Mouse (Mus musculus): ENCODE measurements around the gene Dnm3. TPM values are rescaled to one million over a fixed set of nuclear protein-coding genes. Genes with fewer than 3 reads are reported as not detected.

The Dnm3 gene
- polyA plus RNA-seq, 1 experiment: 1.7 TPM

- no peak for TF ChIP-seq POLR2A (IDR thresholded peaks at IDR 0.05; ENCODE audit: insufficient read depth, low read length)
- no peak for TF ChIP-seq EP300 (IDR thresholded peaks at IDR 0.05; ENCODE audit: insufficient read depth, low read depth, low read length)
- TF ChIP-seq CTCF (IDR thresholded peaks at IDR 0.05; ENCODE audit: low read depth, low read length): no peak
- H3K36me3 ChIP-seq (ENCODE audit: control insufficient read depth, insufficient read depth, low read length, poor library complexity, severe bottlenecking): no peaks in the 10 kb centered on the region
- H3K9me3 ChIP-seq (replicated peaks; ENCODE audit: control insufficient read depth, insufficient read depth, low read length, poor library complexity, severe bottlenecking): no peaks in the 10 kb centered on the region
- H3K4me1 ChIP-seq (ENCODE audit: control insufficient read depth, insufficient read depth, low read length): no peaks in the 10 kb centered on the region
- no peak overlapping the region for H3K4me3 ChIP-seq (ENCODE audit: low read depth, low read length)
- H3K9ac ChIP-seq (ENCODE audit: low read depth, poor library complexity, severe bottlenecking): no peak overlapping the region
- H3K27ac ChIP-seq (ENCODE audit: insufficient read depth, low read length): no peak overlapping the region
- no peaks in the 10 kb centered on the region for H3K27me3 ChIP-seq (ENCODE audit: control insufficient read depth, insufficient read depth, low read length, poor library complexity, severe bottlenecking)
These were observed 425.1 kb downstream of the Dnm3 start for GRCm38 (mm10) chr1:162052755-162053154.

- TF ChIP-seq POLR2A (IDR thresholded peaks at IDR 0.05; ENCODE audit: insufficient read depth, low read length) (no peak), EP300 (IDR thresholded peaks at IDR 0.05; ENCODE audit: insufficient read depth, low read depth, low read length) (no peak), CTCF (IDR thresholded peaks at IDR 0.05; ENCODE audit: low read depth, low read length) (no peak)
- no peak overlapping the region for H3K27ac ChIP-seq (ENCODE audit: insufficient read depth, low read length)
These were observed 425.7 kb downstream of the Dnm3 start for GRCm38 (mm10) chr1:162052138-162052537.

GRCm38 (mm10) chr1:162051710-162052109, 426.1 kb downstream of the Dnm3 start:
- no peaks in the 10 kb centered on the region for H3K27me3 ChIP-seq (ENCODE audit: control insufficient read depth, insufficient read depth, low read length, poor library complexity, severe bottlenecking)
- no peak overlapping the region for H3K27ac ChIP-seq (ENCODE audit: insufficient read depth, low read length)
- TF ChIP-seq POLR2A (IDR thresholded peaks at IDR 0.05; ENCODE audit: insufficient read depth, low read length): no peak
- no peak for TF ChIP-seq EP300 (IDR thresholded peaks at IDR 0.05; ENCODE audit: insufficient read depth, low read depth, low read length)
- TF ChIP-seq CTCF (IDR thresholded peaks at IDR 0.05; ENCODE audit: low read depth, low read length): no peak
- no peaks in the 10 kb centered on the region for H3K9me3 ChIP-seq (replicated peaks; ENCODE audit: control insufficient read depth, insufficient read depth, low read length, poor library complexity, severe bottlenecking)
- no peak overlapping the region for H3K4me3 ChIP-seq (ENCODE audit: low read depth, low read length)
- no peaks in the 10 kb centered on the region for H3K4me1 ChIP-seq (ENCODE audit: control insufficient read depth, insufficient read depth, low read length)
- H3K9ac ChIP-seq (ENCODE audit: low read depth, poor library complexity, severe bottlenecking): no peak overlapping the region
- H3K36me3 ChIP-seq (ENCODE audit: control insufficient read depth, insufficient read depth, low read length, poor library complexity, severe bottlenecking): no peaks in the 10 kb centered on the region

More at GRCm38 (mm10) chr1:162052138-162052537, 425.7 kb downstream of the Dnm3 start:
- Histone ChIP-seq H3K4me3 (ENCODE audit: low read depth, low read length) (no peak overlapping the region), H3K27me3 (ENCODE audit: control insufficient read depth, insufficient read depth, low read length, poor library complexity, severe bottlenecking) (no peaks in the 10 kb centered on the region), H3K36me3 (ENCODE audit: control insufficient read depth, insufficient read depth, low read length, poor library complexity, severe bottlenecking) (no peaks in the 10 kb centered on the region), H3K9me3 (replicated peaks; ENCODE audit: control insufficient read depth, insufficient read depth, low read length, poor library complexity, severe bottlenecking) (no peaks in the 10 kb centered on the region), H3K4me1 (ENCODE audit: control insufficient read depth, insufficient read depth, low read length) (no peaks in the 10 kb centered on the region), H3K9ac (ENCODE audit: low read depth, poor library complexity, severe bottlenecking) (no peak overlapping the region)

GRCm38 (mm10) chr1:162047673-162048072, 430.2 kb downstream of the Dnm3 start:
- Histone ChIP-seq H3K9ac (ENCODE audit: low read depth, poor library complexity, severe bottlenecking) (no peak overlapping the region), H3K36me3 (ENCODE audit: control insufficient read depth, insufficient read depth, low read length, poor library complexity, severe bottlenecking) (no peaks in the 10 kb centered on the region), H3K4me1 (ENCODE audit: control insufficient read depth, insufficient read depth, low read length) (no peaks in the 10 kb centered on the region), H3K4me3 (ENCODE audit: low read depth, low read length) (no peak overlapping the region), H3K9me3 (replicated peaks; ENCODE audit: control insufficient read depth, insufficient read depth, low read length, poor library complexity, severe bottlenecking) (no peaks in the 10 kb centered on the region), H3K27ac (ENCODE audit: insufficient read depth, low read length) (no peak overlapping the region), H3K27me3 (ENCODE audit: control insufficient read depth, insufficient read depth, low read length, poor library complexity, severe bottlenecking) (no peaks in the 10 kb centered on the region)
- TF ChIP-seq CTCF (IDR thresholded peaks at IDR 0.05; ENCODE audit: low read depth, low read length) (no peak), EP300 (IDR thresholded peaks at IDR 0.05; ENCODE audit: insufficient read depth, low read depth, low read length) (no peak), POLR2A (IDR thresholded peaks at IDR 0.05; ENCODE audit: insufficient read depth, low read length) (no peak)

GRCm38 (mm10) chr1:162043788-162044717, 433.8 kb downstream of the Dnm3 start:
- no peak for TF ChIP-seq CTCF (IDR thresholded peaks at IDR 0.05; ENCODE audit: low read depth, low read length)
- TF ChIP-seq EP300 (IDR thresholded peaks at IDR 0.05; ENCODE audit: insufficient read depth, low read depth, low read length): no peak
- TF ChIP-seq POLR2A (IDR thresholded peaks at IDR 0.05; ENCODE audit: insufficient read depth, low read length): no peak
- no peak overlapping the region for H3K9ac ChIP-seq (ENCODE audit: low read depth, poor library complexity, severe bottlenecking)
- H3K27ac ChIP-seq (ENCODE audit: insufficient read depth, low read length): no peak overlapping the region
- H3K4me1 ChIP-seq (ENCODE audit: control insufficient read depth, insufficient read depth, low read length): no peaks in the 10 kb centered on the region
- H3K9me3 ChIP-seq (replicated peaks; ENCODE audit: control insufficient read depth, insufficient read depth, low read length, poor library complexity, severe bottlenecking): no peaks in the 10 kb centered on the region
- no peaks in the 10 kb centered on the region for H3K27me3 ChIP-seq (ENCODE audit: control insufficient read depth, insufficient read depth, low read length, poor library complexity, severe bottlenecking)
- H3K36me3 ChIP-seq (ENCODE audit: control insufficient read depth, insufficient read depth, low read length, poor library complexity, severe bottlenecking): no peaks in the 10 kb centered on the region
- H3K4me3 ChIP-seq (ENCODE audit: low read depth, low read length): no peak overlapping the region

- TF ChIP-seq EP300 (IDR thresholded peaks at IDR 0.05; ENCODE audit: insufficient read depth, low read depth, low read length) (no peak), POLR2A (IDR thresholded peaks at IDR 0.05; ENCODE audit: insufficient read depth, low read length) (no peak), CTCF (IDR thresholded peaks at IDR 0.05; ENCODE audit: low read depth, low read length) (no peak)
- H3K4me1 ChIP-seq (ENCODE audit: control insufficient read depth, insufficient read depth, low read length): no peaks in the 10 kb centered on the region
- no peak overlapping the region for H3K4me3 ChIP-seq (ENCODE audit: low read depth, low read length)
- H3K27me3 ChIP-seq (ENCODE audit: control insufficient read depth, insufficient read depth, low read length, poor library complexity, severe bottlenecking): no peaks in the 10 kb centered on the region
- no peak overlapping the region for H3K9ac ChIP-seq (ENCODE audit: low read depth, poor library complexity, severe bottlenecking)
- H3K27ac ChIP-seq (ENCODE audit: insufficient read depth, low read length): no peak overlapping the region
- H3K36me3 ChIP-seq (ENCODE audit: control insufficient read depth, insufficient read depth, low read length, poor library complexity, severe bottlenecking): no peaks in the 10 kb centered on the region
- no peaks in the 10 kb centered on the region for H3K9me3 ChIP-seq (replicated peaks; ENCODE audit: control insufficient read depth, insufficient read depth, low read length, poor library complexity, severe bottlenecking)
These were observed 434.6 kb downstream of the Dnm3 start for GRCm38 (mm10) chr1:162043216-162043615.
